Mouse (Mus musculus): ENCODE data around the gene Zfp229.

The Zfp229 gene

GRCm38 (mm10) chr17:21730495-21730894 lies at the start of gene Zfp229:
Zfp229 (plus strand) TSS chr17:21730795.
- WGBS, result 96% methylated on average over 13 of the region's 22 CpGs

GRCm38 (mm10) chr17:21691560-21691959 lies 39.0 kb upstream of the Zfp229 start, which contains the start of gene Gm10226:
Gm10226 (plus strand) TSS chr17:21691860.
- 93% methylated on average over 3 of the region's 3 CpGs for WGBS

GRCm38 (mm10) chr17:21693342-21693741 lies 37.3 kb upstream of the Zfp229 start:
- WGBS, result 85% methylated on average over 3 of the region's 3 CpGs

GRCm38 (mm10) chr17:21702281-21703240 lies 28.0 kb upstream of the Zfp229 start:
- 64% methylated on average over 5 of the region's 5 CpGs for WGBS

- 93% methylated on average over 1 of the region's 1 CpGs for WGBS
Measured at GRCm38 (mm10) chr17:21703414-21703813, 27.2 kb upstream of the Zfp229 start.

GRCm38 (mm10) chr17:21707343-21707996 lies 23.1 kb upstream of the Zfp229 start, which contains the start of gene Zfp760:
Zfp760 (plus strand) TSS chr17:21707741.
- WGBS, result 1% methylated on average over 26 of the region's 26 CpGs

- WGBS, result 25% methylated on average over 2 of the region's 2 CpGs
Measured at GRCm38 (mm10) chr17:21708401-21708800, 22.2 kb upstream of the Zfp229 start.

- 73% methylated on average over 4 of the region's 4 CpGs for WGBS
Measured at GRCm38 (mm10) chr17:21733049-21733448, 2.5 kb downstream of the Zfp229 start.

GRCm38 (mm10) chr17:21733529-21734031 lies 3.0 kb downstream of the Zfp229 start:
- 1% methylated on average over 27 of the region's 27 CpGs for WGBS

GRCm38 (mm10) chr17:21752791-21753190 lies 22.2 kb downstream of the Zfp229 start:
- 30% methylated on average over 2 of the region's 2 CpGs for WGBS

- WGBS, result 12% methylated on average over 20 of the region's 20 CpGs
Measured at GRCm38 (mm10) chr17:21753342-21754208, 23.0 kb downstream of the Zfp229 start.

GRCm38 (mm10) chr17:21770336-21770735 lies 39.7 kb downstream of the Zfp229 start:
- 86% methylated on average over 2 of the region's 2 CpGs for WGBS

- 80% methylated on average over 4 of the region's 4 CpGs for WGBS
Measured at GRCm38 (mm10) chr17:21792256-21792655, 61.7 kb downstream of the Zfp229 start.

- WGBS, result 57% methylated on average over 19 of the region's 19 CpGs
Measured at GRCm38 (mm10) chr17:21801373-21801772, 70.8 kb downstream of the Zfp229 start.

Data from cerebral cortex, adult 2 months (tissue).